Mouse (Mus musculus) yolk sac, embryonic 10.5 days (tissue): ENCODE measurements around the gene Fbxl18.
"Not testable (repeated sequence)": the region's sequence is repeated elsewhere in the genome, so short reads cannot be mapped to it uniquely, and the experiment has no call there.

Source experiments
- DNase-seq: peaks from one replicate; pipeline ENCODE4 v3.0.0-alpha.2; 2017; ENCODE audit warnings: low spot score

The Fbxl18 gene

GRCm38 (mm10) chr5:142899932-142900533 is 4.8 kb upstream of the Fbxl18 start:
- no peak for DNase-seq

GRCm38 (mm10) chr5:142899057-142899601 is 3.9 kb upstream of the Fbxl18 start:
- no peak for DNase-seq

- DNase-seq = no peak
Measured at GRCm38 (mm10) chr5:142898316-142898715, 3.1 kb upstream of the Fbxl18 start.

GRCm38 (mm10) chr5:142897568-142898248 is 2.5 kb upstream of the Fbxl18 start:
- no peak for DNase-seq

- no peak for DNase-seq
Measured at GRCm38 (mm10) chr5:142896713-142897112, 1.5 kb upstream of the Fbxl18 start.

- no peak for DNase-seq
Measured at GRCm38 (mm10) chr5:142896192-142896591, 971 bp upstream of the Fbxl18 start.

GRCm38 (mm10) chr5:142891396-142891795 is 3.8 kb downstream of the Fbxl18 start:
- DNase-seq = no peak

GRCm38 (mm10) chr5:142887533-142887932 is 7.7 kb downstream of the Fbxl18 start:
- DNase-seq = not testable (repeated sequence)

GRCm38 (mm10) chr5:142886761-142887160 is 8.5 kb downstream of the Fbxl18 start:
- DNase-seq = no peak

GRCm38 (mm10) chr5:142886181-142886580 is 9.0 kb downstream of the Fbxl18 start:
- no peak for DNase-seq

- no peak for DNase-seq
Measured at GRCm38 (mm10) chr5:142882471-142882870, 12.8 kb downstream of the Fbxl18 start.

GRCm38 (mm10) chr5:142881936-142882335 is 13.3 kb downstream of the Fbxl18 start:
- DNase-seq = no peak

- DNase-seq = no peak
Measured at GRCm38 (mm10) chr5:142880806-142881516, 14.3 kb downstream of the Fbxl18 start.

- no peak for DNase-seq
Measured at GRCm38 (mm10) chr5:142880246-142880645, 15.0 kb downstream of the Fbxl18 start.

- peak; percentile 56 for DNase-seq
Measured at GRCm38 (mm10) chr5:142879318-142880175, 15.7 kb downstream of the Fbxl18 start.

GRCm38 (mm10) chr5:142878570-142878969 is 16.7 kb downstream of the Fbxl18 start:
- DNase-seq = no peak

GRCm38 (mm10) chr5:142877337-142878280 is 17.6 kb downstream of the Fbxl18 start:
- peak; percentile 67 for DNase-seq

- no peak for DNase-seq
Measured at GRCm38 (mm10) chr5:142876896-142877295, 18.3 kb downstream of the Fbxl18 start.

- no peak for DNase-seq
Measured at GRCm38 (mm10) chr5:142875513-142875905, 19.7 kb downstream of the Fbxl18 start.

- DNase-seq = no peak
Measured at GRCm38 (mm10) chr5:142874791-142875512, 20.3 kb downstream of the Fbxl18 start.
